Mouse (Mus musculus) spleen, adult 10 weeks (tissue): Measurements from ENCODE around the gene Dzip3. TPM values are rescaled to one million over a fixed set of nuclear protein-coding genes. Genes with fewer than 3 reads are reported as not detected.

Experiments
- polyA plus RNA-seq: library from polyadenylated mRNA; stranded (reverse); fragments of 350-450 nt; fragmentation: Illumina TruSeq; extraction: RNeasy Lipid Tissue Mini Kit (QIAGEN cat#74804); gene quantifications from one replicate; pipeline ENCODE4 v1.2.3, GENCODE M21; 2015; ENCODE audit warnings: low replicate concordance; ENCODE audit not compliant: insufficient read depth

Gene Dzip3
- 26.6 TPM for polyA plus RNA-seq

DNA sequence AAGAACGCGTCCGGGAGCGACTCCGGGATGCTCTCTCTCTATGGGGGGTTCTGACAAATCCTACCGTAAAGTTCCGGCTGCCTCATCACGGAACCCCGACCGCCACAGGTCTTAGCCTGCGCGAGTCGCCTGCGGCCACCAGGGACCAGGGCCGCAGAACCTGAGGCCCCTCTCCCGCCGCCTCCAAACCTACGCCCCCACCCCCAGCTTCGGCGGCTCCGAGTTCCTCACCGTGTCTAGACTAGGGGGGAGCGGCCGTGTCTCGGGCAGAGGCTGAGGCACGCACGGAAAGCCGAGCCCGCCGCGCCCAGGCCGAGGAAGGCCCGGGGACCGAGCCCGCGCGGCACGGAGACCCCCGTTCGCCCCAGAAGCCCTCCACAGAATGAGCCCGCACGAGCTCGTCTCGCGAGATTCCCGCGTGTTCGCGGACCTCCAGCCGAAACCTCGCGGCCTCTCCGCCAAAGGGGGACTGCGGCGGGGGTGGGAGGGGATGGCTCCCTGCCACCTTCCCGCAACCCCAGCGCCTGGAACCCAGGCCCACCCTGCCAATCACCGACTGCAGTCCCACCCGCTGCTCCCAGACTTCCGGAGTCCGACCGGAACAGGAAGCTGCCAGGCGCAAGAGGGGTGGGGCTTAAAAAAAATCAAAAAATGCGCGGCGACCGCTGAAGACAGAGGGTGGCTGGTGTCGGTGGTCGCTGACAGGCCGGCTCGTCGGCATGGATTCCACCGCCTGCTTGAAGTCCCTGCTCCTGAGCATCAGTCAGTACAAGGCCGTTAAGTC lies at the start of gene Dzip3, which contains the start of gene Cip2a:
TSS of gene Dzip3 (minus strand) at position 607 of the 784 bp plus-strand sequence.
TSS of gene Cip2a (plus strand) at position 627 of the 784 bp plus-strand sequence.

Other genes with a start within 250 kb of the Dzip3 start
- 19.6 TPM for gene Trat1, start 222.1 kb downstream of the Dzip3 start, polyA plus RNA-seq
- not detected for gene Retnlb, start 177.3 kb downstream of the Dzip3 start, polyA plus RNA-seq
- 5.8 TPM for gene Retnla, start 151.6 kb downstream of the Dzip3 start, polyA plus RNA-seq
- 44.8 TPM for gene Retnlg, start 121.5 kb downstream of the Dzip3 start, polyA plus RNA-seq
- 13.4 TPM for gene Cip2a, start within 50 bp of the Dzip3 start, polyA plus RNA-seq
- 0.07 TPM for gene Myh15, start 63.3 kb upstream of the Dzip3 start, polyA plus RNA-seq